Mouse (Mus musculus) olfactory bulb, adult 2 months (tissue): Measurements from ENCODE around the gene Sertad1.

ENCODE experiments used
- CTCF ChIP-seq: fragments of 200-500 bp; IDR thresholded peaks from 2 replicates; pipeline ENCODE4 v1.5.1; 2012; ENCODE audit warnings: low read depth, mild to moderate bottlenecking, low read length, moderate library complexity; ENCODE audit not compliant: insufficient read depth
- POLR2A ChIP-seq: fragments of 200-500 bp; IDR thresholded peaks from 2 replicates; pipeline ENCODE4 v1.6.1; 2012; ENCODE audit warnings: mild to moderate bottlenecking, low read depth, low read length, moderate library complexity; ENCODE audit not compliant: insufficient read depth

GRCm38 (mm10) chr7:27446051-27446450 lies 40.7 kb upstream of the Sertad1 start:
- no peak for TF ChIP-seq CTCF
- no peak for TF ChIP-seq POLR2A
